Mouse (Mus musculus): ENCODE data around the gene Tcf12.

DNA sequence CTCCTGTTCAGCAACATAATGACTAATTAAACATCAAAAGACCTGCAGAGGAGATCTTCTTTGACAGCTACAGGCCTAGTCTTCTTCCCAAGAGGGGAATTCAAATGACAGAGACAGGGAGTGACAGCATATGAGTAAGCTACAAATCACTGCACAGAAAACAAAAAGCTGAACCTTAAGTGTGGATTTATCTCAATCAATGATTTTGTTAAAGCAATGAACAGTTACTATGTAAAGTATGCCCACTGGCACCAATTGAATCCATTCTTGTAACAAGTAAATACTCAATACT lies 195.1 kb downstream of the Tcf12 start:
- TF ChIP-seq CTCF (conservative IDR thresholded peaks at IDR 0.05; ENCODE audit: low read length) (no peak), NANOG (IDR thresholded peaks at IDR 0.05; ENCODE audit: borderline replicate concordance, low read length) (no peak), POU5F1 (IDR thresholded peaks at IDR 0.05; ENCODE audit: borderline replicate concordance, low read length) (no peak)

Data from E14TG2a.4 (cell line).